Mouse (Mus musculus) layer of hippocampus, adult 8-10 months (tissue): ENCODE measurements at regions not wholly inside any gene's neighbourhood (a gene's known extent, or its start where the extent isn't known, plus 50 kb on each side); places are given as distances from the start of the nearest gene placed in this dataset.

Experiments used
- DNase-seq, 2 experiments: peaks; one replicate each; pipeline ENCODE4 v3.0.0; 2022; ENCODE audit warnings: low spot score in 2 of 2

DNA sequence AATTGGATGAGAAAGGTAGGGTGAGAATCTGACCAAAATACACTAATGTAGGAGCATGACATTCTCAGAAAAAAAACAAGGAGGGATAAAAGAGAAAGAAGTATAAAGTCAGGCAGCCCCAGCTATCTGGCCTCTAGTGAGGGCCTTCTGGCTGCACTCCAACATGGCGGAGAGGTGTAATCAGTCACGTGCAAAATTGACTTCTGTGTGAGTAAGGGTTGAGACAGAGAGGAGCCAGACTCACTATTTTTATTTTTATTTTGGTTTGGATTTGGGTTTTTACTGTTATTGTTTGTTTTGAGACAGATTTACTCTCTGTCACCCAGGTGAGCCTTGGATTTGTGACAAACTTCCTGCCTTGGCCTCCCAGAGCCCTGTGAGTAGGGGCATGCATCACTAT is 174.0 kb upstream of the Tars start:
- DNase-seq, result no peak

DNA sequence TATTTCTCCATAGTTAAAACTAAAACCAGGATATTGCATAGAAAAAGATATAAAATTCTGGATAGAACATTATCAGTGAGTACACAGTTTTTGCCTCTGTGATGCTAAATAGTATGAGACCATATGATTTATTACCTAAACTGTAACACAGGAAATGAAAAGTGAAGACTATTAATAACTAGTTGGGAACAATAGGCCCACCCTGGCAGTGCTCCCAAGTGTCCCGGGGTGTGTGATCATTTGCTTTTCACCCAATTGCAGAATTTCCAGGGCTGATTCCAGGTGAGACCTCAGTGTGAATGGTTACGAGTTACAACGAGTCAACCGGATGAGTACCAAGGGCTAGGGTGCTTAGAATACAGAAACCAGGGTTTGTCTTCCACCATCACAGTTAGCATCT is 172.6 kb upstream of the Tars start:
- no peak for DNase-seq

DNA sequence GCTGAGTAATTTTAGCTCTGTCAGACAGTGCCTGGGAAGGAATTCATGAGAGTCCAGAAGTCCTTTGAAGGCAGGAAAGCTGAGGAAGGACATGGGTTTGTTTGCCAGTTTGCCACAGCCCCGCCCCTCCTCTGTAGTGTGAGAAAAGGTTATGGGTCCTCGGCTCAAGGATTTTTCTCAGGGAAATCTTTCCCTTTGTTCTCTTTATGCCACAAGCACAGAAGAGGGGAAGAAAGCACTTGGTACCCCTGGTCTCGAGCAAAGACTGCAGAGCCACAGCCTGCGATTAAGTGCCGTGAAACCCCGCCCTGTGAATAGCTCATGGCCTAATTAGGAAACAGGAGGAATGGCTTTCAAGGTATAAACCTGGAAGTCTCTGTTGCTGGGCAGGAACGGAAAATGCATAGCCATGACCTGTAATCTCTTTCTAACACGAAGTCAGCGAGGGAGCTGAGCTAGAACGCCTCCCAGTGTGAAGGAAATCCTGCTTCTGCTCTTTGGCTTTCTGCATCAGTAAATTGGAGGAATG is 166.1 kb upstream of the Tars start:
- no peak for DNase-seq

DNA sequence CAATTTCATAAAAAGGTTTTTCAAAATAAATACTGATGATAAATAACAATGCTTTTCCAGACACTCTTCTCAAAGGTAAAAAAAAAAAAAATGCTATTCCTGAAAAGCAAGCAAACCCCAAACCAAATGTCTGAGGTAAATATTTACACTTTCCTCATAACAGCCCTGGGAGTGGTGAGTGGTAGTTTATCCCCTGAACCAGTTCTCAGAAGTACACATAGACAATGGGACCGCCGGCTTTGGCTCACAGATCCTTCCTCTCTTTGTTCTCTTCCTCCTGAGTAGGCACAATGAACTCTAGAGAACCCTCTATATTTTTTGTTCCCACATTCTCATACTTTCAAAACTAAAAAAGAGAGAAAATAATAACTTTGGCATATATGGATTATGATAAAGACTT is 153.1 kb upstream of the Tars start:
- no peak for DNase-seq

DNA sequence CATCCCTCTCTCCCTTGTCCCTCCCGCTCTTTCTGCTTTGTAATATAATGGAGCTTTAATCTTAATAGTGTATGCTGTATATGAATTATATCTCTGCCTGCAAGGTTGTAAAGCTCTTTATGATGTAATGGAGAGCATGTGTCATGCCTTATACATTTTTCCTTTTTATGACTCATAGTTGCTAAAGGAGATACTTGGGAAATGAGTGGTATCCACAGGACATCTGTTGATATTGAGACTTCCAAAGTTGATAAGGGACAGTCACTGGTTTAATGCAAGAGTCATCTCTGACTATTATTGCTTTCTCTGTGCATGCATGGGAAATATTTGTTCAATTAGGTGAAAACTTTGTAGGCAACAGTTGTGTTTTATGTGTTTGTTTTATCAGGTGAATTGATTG is 152.6 kb upstream of the Tars start:
- no peak for DNase-seq

DNA sequence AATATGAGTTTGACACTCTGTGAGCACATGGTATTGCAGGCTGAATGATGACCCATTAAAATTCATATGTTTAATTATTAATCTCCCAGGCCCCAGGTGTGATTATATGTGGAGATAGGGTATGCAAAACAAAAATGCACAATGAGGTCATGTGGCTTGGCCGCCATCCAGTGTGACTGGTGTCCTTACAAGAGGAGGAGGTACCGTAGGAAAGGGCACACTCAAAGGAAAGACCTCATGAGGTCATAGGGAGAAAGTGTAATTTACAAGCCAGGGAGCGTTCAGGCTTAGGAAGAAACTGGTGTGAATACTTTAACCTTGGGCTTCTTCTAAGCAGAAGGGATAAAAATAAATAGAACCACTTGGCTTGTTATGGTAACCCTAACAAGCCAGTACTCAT is 140.0 kb upstream of the Tars start:
- DNase-seq, result no peak

DNA sequence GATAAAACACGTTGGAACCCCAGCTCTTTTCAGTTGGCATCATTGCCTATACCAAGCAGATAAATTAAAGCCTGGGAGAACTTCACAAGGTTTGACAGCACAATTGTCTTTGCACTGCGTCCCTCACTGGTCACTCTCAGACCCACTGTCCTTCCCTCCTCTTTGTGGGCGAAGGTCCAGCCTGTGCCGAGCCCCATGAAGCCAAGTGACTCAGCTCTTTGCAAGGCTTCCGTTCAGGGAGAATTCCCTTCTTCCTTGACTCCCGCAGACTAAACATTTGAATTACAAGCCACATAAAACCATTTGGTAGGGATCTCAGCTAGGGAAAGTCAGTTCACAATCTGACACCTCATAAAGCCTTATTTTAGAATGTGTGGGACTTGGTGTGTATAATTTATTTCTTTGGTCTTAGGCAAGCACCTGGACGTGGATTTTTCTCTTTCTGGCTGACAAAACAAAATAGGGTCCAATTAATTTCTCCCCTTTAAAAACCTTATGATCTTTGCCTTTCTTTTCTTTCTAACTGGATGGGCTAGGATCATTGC is 136.7 kb upstream of the Tars start:
- no peak for DNase-seq

DNA sequence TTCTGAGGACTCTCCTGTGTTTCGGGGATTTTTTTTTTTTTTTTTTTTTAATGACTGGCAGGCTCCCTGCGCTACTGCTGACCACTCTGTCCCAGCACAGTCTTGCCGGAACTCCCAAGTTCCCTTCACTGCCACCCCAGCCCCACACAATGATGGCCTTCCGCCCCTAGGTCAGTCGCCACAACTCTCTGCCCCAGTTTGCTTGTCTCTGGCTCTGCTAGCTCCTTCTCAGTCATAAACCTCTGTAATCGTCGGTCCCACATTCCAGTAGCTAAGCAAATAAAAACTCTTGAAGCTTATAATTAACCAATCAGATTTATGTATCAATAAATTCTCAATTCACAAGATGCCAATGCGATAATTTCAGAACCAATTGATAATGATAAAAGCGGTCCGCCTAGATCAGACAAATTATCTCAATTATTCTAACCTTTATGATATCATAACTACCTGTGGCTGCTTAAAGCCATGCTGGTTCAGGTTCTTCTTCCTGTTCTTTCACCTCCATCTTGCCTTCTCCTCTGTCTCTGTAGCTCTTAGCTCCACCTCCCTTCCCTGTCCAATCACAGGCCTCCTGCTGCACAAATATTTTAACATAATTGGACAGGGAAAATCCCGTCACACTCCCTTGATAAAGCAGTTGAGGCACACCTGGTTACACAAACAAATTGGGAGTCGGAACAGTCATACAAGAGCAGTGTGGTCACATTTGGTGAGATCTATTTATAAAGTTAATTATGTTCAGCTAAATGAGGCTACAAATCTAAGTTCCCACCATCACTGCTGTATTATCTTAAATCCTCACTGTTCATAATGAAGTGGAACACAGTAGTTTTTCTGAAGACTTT is 135.2 kb upstream of the Tars start:
- no peak for DNase-seq

DNA sequence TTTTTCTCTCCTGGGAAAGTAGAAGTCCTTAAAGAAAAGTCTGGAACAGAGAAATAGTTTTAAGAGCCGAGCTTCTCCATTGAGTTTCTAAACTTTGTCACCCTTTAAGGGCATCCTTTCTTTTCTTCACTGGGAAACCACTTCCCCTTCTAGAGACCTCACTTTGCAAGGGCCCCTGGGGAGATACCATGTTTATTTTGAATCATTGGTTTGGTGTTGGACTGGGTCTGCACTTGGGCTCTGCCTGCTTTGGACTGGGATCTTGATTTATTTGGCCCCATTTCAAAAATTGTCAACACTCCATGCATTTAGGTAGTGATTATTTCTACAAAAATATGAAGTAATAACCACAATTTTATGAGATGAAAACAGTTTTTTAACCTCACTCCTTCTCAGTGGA is 134.2 kb upstream of the Tars start:
- no peak for DNase-seq

DNA sequence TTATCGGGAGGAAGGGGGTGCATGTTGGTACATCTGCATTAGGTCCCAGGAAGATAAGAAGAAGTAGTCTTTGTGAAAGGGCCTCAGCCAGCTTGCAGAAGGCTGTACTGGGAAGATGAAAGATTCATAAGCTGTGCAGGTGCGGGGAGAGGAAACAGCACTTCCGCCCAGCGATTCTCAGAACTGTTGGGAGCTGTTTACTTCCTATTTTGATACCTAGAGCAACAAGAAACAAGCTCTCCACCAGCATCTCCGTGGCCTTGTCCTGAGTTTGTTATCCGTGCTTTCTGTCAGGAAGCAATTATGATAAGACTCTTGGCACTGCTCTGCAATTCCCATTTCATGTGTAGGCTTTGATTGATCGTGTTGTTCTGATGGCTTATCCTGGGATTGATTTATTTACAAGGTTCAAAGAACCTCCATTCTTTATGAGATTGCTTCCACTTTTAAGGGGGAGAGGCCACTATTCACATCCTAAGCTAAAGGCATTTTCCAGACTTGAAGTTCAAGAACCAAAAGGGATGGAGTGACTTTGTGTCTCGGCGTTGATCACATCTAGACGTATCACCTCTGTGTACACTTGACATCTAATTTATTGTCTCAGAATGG is 133.6 kb upstream of the Tars start:
- no peak for DNase-seq

DNA sequence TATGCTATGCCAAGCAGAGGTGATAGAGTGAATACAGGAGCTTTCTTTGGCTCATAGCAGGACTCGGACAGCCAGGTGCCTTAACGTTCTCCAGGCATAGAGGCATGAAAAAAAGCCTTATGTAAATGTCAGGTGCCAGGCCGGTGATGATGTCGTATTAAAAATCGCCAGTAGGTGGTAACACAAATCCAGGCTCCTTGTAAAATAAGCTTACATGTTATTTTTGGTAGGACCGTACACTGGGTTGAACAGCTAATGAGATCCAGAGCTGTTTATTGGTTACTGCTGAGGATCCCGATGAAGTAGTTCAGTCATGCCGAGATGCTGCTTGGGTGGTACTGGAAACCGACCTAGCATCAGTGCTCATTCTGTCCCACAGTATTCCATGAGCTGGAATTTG is 133.1 kb upstream of the Tars start:
- DNase-seq, result no peak

DNA sequence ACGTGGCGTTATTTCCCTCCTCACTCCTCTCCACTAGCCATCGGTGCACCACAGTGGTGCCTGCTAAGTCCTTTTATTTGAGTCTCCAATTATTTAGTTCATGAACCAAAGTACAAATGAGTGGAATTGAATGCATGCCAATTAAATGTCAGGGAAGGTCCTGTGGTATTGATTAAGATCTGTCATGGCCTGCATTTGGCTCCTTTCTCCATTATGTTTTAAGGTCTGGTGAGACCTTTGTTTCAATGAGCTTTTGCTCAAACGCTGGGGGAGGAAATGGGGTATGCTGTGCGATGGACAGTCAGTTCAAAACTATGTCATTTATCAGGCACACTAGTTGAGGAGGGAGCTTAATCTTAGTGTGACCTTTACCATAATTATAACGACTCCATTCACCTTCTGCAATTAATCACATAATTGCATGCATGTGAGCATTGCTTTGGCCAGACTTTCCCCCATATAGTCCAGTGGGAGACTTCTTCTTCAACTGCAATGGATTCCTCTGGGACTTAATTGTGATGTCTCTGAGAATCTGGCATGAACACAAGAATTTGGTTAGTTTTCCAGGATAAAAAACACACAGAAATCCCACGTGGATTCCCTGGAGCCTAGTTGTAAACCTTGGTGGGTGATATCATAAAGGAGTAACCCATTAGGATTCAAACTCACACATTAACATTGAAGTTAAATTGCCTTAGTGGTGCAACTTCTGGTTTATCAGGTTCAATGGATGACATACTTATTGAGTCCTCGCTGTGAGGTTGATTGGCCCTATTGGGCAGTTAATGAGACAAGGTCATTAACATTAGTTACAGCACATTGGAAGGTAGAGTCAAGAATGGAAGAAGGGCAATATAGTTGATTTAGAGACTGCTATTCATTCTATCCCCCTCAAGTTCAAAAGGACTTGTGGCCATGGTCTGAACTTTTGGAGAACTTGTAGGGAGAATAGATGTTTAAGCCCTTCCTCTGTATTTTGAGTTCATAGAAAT is 130.7 kb upstream of the Tars start:
- DNase-seq, result no peak

DNA sequence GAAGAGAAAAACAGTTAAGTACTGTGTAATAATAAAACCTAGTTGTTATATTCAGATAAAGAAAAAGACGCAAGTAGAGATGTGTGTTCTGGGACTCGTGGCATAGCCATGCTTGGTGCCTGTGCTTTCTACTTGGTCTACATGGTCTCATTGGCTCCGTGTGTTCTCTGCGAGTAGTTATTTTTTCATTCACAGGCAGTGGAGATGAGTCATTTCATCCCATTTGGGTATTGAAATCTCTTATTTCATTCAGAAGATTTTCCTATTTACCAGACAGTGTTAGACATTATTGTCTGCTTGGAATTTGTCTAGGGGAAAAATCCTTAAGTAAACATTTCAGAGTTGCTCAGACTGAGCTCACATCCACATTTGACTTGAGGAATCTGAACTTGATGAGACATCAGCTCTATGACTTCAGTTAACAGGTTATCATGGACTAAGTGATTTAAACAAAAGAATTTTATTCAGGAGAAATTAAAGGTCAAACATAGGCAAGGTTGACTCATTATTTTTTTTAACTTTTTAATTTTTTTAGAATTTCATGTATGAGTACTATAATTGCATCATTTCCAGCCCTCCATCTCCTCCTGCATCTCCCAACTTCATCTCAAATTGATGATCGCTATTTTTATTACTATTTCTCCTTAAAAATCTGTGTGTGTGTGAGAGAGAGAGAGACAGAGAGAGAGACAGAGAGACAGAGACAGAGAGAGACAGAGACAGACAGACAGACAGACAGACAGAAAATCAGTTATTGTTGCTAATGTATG is 125.1 kb upstream of the Tars start:
- DNase-seq, result no peak

DNA sequence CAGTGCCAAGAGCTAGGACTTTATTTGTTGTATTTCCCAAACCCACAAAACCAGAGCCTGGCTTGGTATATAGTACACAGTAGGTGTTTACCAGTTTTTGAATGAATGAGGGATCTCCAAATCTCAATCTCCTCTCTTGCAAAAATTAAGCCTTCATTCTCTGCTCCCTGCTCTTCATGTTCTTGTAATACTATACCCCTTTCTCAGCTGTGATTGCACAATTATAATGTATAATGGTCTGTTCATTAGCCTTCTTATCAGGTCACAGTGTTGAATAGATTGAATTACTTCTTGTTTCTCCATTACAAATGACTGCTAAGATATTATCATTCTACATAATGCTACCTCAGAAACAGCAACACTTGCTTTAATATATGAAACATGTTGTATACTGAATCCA is 119.1 kb upstream of the Tars start:
- no peak for DNase-seq

DNA sequence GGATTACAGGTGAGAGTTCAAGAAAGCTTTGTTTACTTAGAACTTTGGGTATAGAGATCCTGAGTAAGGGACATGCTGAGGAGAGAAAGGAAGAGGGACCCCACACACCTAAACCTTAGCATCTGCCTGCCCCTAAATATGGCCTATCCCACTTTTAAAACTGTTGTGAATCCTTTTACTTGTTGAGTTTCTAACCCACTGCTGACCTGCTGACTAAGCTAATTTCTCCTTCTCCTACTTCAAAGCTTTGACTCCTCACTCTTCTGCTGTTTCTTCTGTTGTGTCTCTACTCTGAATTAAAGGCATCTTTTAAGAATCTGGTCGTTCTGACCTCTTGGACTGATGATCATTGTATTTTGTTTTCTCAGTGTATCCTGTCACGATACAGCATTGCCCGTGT is 118.4 kb upstream of the Tars start:
- no peak for DNase-seq

DNA sequence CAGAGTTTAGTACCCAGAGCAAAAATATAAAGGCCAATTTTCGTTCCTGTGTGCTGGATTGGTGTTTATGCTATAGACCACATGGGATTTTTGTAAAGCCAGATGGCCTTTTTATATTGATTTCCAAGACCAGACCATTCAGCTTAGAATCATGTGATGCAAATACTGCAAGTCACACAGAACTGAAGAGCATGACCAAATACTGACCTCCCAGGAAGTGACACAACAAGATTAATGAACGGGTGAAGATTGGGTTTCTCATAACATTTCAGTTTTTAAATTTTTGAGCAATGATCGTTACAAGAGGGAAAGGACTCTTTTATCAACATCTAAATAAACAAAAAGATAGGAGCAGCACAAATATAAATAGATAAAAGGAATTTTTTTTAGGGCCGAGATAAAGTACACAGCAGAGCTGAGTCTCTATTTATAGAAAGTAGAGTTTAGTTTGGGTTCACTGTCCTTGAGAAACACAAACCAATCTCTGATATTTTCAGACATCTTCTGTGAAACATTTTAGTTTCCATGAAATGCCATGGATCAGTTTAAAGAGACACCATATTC is 105.7 kb upstream of the Tars start:
- DNase-seq, result no peak

DNA sequence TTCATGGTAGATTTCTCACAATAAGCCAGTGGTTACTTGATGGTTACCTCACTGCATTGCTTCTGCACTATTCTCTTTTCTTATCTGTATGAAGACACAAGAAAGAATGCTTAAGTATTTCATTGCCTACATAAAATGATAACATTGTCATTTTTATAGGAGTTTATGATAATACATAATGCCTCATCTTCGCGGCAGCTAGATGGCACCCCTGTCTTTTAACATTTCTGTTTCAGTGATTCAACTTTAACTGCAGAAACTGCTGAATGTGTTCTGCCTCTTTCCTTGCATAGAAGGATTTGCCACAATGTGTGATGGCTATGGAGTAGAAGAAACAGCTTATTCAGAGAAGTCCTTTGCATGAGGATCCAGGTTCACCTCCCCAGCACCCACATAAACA is 97.0 kb upstream of the Tars start:
- DNase-seq, result no peak

DNA sequence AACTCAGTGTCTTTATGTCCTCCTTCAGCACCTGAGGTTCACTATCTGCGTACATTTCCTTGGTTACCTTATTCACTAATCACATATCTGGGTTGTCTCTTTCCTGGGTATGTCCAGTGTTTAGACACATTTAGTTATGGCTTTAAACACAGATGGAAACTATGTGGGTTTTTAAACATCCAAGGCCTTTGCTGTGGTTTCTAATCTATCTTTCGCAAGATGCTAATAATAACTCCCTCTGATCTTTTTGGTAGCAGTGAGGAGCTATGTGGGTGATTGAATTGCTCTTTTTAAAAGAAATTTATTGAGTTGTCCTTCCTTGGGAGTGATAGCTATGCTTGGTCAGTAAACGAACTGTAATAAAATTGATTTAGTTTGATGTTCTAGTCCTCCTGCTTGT is 89.7 kb upstream of the Tars start:
- no peak for DNase-seq

DNA sequence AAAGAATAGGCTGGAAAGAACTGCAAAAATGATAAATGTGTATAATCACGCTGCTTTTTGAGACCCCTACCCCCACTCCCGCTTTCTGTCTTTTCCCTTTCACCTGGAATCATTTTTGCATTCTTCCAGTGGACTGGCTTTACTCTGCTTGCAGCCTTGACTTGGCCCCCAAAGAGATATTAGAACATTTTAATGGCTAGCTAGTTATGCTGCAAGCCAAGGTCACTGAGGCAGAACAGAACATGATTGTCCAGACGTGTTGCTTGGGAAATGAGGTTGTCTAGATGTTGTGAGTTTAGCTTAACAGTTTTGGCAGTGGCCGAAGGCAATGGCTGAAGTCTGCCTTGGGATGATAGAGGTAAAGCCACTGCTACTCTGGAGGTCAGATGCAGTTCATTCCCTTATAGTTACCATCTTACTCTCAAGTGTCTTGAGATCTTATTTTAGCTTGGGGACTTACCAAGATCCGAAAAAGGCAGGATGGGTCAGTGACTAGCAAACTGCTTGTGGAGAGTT is 87.9 kb upstream of the Tars start:
- no peak for DNase-seq

DNA sequence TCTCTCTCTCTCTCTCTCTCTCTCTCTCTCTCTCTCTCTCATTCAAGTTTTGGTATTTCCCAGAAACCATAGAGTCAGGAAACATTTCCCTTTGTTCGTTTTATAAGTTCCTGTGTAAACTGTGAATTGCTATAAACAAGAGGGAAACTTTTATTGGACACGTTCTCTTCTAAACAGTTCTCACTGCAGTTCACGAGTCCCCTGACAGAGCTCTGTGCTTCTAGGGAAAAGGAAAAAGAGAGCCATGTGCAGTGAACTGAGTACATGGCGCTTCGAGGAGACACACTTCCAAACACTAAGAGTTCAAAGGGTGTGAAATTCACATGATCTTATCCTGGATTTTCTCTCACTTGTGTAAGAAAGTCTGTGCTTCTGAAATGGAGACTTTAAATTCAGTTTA is 84.5 kb upstream of the Tars start:
- no peak for DNase-seq
